Mouse (Mus musculus): ENCODE results near the gene Ak2.
A peak's percentile ranks its signal among the peaks of the same experiment; 100 is the strongest.

The Ak2 gene

DNA sequence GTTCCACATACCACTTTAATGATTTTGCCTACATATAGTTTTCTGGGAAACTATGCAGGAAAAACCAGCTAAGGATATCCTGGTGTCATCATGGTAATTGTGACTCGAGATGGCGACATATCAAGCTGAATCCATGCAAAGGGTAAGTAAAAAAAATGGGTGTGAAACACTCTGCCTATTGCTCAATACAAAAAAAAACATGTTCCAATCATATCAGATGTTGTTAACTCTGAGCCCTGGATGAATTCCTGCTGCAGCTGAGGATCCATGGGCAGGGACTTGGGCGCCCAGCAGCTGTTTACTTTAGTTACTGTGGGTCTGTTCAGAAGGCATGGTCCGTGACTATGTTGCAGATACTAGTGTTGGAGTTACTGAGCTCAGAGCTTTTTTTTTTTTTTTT is 15.2 kb upstream of the Ak2 start:
- DNase-seq, result no peak

DNA sequence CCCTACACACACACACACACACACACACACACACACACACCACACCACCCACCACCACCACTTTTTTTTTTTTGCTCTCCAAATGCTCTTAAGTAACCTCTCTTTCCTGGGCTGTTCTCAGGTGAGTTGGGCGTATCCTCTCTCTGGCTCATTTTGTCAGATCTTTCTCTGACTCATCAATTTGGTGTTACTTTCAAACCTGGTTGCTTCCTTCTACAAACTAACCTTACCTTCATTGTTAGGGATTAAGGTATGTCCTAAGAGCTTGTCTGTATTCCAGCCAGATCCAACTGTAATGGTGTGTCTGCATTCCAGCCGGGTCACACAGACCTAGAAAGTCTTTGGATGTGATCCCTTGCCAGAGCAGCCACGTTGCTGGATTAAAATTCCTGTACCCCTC is 14.5 kb upstream of the Ak2 start:
- DNase-seq, result no peak

DNA sequence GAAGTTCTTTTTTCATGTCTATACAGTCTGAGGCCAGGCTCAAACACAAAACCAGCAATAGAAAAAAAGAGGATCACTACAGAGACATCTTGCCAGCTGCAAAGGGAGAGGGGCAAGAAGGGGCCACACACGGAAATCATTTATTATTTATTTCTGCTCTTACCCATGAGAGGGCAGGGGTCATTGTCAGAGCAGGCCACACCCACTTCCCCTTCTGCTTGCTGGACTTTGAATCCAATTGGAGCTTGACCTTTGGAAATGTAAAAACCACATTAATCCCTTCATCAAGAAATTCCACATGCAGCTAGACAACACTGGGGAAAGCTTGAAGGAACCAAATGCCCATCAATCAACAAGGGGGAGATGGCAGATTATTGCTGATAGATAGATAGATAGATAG is 13.1 kb upstream of the Ak2 start:
- DNase-seq, result peak; percentile 91

DNA sequence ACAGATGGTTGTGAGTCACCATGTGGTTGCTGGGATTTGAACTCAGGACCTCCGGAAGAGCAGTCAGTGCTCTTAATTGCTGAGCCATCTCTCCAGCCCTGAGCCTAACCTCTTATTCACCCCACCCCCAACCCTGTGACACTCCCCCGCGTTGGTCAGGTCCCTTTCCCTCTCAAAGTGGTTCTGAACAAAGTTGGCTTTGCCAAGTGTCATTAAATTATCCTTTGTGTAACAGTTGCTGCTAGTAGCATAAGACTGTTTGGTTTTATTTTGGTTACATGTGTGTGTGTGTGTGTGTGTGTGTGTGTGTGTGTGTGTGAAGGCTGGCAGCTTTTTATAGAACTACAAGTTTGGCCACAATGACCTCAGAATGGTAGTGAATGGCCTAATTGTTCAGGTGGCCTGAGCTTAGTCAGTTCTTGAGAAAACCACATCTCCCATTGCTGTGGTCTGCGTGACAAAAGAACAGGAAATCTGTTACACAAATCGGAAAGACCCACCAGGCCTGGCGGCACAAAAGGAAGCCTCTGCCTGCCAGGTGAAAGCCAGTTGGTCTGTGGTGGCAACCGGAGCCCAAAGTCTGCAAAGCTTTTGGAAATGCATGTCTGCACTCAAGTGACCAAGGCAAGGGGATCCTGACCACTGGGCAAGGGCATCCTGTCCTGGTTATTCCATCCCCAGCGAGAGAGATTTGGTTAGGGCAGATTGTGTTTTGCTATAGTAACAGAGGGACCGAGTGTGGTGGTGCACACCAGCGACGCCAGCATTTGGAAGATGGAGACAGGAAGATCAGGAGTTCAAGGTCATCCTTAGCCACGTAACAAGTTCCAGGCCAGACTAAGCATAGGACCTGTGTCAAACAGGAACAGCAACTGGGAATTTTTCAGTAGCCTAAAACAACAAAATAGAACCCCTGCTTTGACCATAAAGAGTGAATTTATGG is 10.6 kb upstream of the Ak2 start:
- DNase-seq, result no peak

DNA sequence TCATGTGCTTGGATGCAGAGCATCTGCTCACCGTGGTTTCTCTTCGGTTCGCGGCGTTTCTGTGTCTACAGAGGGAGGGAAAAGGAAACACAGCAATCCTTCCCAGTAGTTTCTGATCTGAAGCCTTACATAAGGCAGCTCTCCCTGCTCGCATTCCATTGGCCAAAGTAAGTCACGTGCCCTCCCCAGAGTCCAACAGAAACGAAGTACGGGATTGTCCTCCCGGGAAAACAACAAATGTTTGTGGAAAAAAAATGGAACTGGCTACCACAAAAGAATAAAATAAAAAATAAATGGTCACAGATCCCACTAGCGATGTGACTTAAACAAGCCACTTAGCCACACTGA is 10.0 kb upstream of the Ak2 start:
- DNase-seq, result peak; percentile 66

DNA sequence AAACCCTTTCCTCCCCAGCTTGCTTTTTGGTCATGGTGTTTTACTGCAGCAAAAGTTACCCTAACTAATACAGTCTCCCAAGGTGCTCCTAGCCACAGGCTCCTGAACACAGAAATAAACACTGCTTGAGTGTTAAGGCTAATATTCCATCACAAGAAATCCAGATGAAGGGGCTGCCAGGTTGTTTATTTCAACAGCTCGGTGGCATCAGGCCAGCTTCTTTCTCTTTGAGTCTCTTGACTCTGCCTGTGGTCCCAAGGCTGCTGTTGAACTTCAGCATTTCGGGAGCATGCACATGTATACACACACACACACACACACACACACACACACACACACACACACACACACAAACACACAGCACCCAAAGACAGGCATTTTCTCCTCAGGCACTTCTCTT is 8.6 kb upstream of the Ak2 start:
- peak; percentile 67 for DNase-seq

DNA sequence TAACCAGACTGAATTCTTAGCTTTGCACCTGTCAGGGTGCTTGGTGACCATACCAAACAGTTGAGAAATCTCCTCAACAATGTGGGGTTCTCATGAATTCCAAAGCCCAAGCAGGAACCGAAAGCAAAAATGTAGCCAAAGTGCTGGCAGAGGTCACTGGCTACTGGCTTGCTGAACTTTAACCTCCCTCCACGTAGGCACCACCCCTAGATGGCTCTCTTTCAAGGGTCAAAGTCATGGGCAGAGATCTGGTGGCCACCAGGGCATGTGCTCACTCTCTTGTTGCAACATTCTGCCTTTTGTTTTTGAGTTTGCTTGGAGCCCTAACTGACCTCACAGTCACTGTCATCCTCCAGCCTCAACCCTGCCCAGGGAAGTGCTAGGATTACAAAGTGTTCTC is 8.1 kb upstream of the Ak2 start:
- peak; percentile 92 for DNase-seq

DNA sequence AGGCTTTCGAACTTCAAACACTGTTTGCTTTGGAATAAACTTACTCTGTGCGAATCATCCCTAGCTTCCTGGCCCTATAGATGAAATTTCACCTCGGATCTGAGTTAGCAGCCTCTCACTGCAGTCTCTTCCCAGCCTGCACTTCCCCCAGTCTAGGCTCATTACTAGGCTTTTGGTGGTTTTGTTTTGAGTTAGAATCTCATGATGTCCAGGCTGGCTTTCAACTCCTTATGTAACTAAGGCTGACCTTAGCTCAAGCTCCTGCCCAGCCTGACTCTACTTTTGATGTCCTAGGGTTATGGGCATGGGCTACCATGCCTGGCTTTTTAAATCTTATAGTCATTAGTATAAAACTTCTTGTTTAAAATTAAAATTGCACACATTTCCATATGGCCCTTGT is 7.2 kb upstream of the Ak2 start:
- peak; percentile 84 for DNase-seq

DNA sequence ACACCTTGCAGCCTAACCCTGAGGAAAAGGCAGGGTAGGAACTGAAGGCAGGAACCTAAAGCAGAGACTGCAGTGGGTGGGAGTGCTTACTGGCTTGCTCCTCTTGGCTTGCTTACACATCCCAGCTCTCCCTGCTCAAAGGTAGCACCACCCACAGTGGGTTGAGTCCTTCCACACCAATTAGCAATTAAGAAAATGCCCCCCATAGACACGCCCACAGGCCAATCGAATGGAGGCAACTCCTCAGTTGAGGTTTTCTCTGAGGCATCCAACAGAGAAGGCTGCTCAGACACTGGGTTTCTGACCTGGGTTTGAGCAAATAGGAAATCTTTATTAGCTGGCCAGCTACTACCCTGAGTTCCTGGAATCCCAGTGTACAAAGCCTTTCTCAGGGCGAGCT is 2.8 kb upstream of the Ak2 start:
- DNase-seq, result peak; percentile 84

DNA sequence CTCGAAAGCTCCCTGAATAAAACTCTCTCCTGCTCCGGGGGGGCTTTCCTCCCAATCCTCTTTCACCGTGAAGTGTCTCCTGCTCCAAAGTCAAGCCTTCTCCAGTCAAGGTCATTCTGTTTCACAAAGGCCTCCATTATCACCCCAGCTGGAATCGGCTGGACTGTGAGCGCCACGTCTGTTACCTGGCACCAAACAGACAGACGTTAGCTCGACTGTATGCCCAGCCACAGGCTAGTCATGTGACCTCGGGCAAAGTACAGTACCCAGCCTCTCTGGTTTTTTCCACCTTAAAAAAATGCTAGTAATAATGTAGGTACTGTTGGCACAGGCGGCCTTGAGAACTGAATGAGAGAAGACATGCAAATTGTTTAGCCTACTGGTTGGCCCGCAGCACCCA is 2.1 kb upstream of the Ak2 start:
- peak; percentile 90 for DNase-seq

DNA sequence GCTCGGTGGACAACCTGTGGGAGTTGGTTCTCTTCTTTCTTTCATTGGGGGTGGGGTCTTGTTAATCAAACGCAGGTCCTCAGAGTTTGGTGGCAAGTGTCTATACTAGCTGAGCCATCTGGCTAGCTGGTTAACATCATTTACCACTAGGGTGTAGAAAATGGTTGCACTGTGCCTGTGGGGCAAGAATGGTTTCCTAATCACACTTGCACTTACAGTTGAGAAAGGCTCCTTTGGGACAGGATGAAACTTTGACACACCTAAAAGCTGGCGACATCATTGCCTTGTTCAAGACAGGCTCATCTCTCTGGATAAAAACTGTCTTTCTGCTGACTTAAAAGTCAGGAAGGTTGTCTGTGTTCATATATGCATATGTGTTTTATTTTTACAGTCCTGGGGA is 418 bp downstream of the Ak2 start:
- DNase-seq, result no peak

DNA sequence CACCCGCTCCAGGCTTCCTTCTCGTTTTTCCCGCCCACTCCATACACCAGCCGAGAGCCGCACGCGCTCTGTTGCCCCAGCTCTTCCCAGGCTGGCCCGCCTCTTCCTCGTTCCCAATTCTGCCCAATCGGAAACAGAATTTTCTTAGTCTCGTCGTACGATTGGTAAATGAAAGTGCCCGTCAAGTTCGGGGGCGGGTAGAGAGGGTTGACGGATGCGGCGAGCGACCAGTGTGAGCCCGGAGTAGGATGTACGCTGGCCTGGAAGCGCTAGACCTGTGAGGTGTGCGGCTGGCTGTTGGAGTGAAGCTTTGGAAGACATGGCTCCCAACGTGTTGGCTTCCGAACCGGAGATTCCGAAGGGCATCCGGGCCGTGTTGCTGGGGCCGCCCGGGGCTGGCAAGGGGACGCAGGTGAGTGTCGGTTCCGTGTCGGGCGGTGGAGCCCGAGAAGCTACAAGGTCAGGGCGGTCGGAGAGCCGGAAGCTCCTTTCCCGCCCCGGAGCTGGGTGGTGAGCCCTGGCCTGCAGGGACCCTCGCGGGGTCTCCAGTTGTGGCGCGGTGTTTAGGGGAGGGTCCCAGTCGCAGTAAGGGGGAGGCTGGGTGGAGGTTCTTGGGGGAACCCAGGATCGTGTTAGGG is 1.4 kb downstream of the Ak2 start:
- peak; percentile 98 for DNase-seq

DNA sequence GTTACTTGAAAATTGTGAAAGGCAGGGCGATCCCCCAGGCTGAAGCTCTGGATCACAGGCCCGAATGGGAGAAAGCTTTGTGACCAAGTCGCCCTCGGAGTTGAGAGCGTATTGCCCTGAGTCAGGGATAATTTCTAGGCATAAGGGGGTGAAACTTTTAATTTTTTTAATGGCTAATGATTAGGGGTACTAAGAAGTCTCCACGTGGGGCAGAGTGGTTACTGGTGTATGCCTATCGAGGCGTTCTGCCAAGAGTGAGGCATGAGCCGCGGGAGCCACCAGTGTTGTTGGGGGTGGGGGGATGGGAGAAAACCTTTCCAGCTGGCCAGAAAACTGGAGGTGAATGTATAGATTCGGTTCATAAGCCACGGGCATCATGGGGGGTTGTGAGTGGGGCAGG is 1.9 kb downstream of the Ak2 start:
- no peak for DNase-seq

DNA sequence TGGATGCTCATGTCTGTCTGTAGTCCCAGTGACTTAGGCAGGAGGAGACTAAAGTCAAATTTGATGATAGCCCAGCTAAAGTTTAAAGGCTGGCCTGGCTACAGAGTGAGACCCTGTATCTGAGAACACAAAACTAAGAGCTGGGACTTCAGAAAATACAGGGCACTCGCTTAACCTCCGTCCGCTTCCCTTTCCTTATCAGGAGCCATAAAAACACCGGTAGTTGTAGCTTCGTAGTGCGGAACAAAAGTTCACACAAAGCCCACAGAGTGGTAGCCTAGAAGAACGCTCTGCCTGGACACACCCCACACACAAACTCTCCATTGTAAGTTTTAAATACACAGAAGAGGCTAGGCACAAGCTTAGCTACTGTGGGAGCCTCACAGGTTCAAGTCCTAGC is 3.5 kb downstream of the Ak2 start:
- DNase-seq, result no peak

DNA sequence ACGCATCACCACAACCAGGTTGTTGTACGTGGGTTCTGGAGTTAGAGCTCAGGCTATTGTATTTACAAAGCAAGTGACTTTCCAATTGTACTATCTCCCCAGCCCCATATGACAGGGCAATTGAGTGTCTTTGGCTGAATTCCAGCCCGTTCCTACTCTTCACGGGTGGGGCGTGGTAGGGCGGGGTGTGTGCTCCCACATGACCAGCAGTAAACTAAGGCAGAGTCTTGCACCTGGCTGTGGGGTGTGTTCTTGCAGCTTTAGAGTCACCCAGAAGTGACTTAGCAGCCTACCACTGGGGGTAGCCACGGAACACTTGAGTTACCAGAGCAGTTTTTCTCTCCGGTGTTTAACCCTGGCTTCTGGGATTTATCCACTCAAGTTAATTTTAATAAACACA is 5.5 kb downstream of the Ak2 start:
- DNase-seq, result no peak

DNA sequence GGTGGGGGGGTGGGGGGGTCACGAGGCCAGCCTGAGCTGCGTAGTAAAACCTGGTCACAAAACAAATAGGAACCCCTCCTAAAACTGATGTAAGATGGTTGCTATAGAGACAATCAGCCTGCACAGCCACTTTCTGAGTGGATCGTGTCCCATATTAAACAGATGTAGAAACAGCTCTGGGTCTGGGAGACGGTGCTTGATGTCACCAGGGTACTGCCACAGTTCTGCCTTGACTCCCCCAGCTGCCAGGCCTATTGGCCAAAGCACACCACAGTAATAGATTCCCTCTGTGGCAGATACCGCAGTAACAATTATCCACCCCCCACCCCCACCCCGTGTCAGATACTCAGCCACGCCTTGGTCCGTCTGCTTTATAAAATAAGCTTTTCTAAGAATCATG is 6.6 kb downstream of the Ak2 start:
- no peak for DNase-seq

DNA sequence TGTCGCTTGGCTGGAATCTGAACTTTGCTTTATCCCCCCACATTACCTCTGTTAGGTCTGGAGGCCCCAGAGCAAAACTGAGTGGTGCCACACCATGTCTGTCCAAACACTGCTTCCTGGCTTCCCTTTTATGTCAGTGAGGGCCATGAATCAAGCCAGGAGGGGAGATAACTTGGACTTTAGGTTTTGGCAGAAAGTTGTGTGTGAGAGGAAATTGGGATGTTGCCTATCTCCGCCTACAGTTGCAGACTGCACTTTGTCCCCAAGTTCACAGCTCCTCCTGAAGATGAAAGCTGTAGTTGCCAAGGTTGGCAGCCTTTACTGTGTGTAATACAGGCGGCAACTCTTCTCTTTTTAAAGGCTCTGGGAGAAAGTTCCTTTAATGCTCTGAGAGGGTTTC is 9.0 kb downstream of the Ak2 start:
- peak; percentile 93 for DNase-seq

DNA sequence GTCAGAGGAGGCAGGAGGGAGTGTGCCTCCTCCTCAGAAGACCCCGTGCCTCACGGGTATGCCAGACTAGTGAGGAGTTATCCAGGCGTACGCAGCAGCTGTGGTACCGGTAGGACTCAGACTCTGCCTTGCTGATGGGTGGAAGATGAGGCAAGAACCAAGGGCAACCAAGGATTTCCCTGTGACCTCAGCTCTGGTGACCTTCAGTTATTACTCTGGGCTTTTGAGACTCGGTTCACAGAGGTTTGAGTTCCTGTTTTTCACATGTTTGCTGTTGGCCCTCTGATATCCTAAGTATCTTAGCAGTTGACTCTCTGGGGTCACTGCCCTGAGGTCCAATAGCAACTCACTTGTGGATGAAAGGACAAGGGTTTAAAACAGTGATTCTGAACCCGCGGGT is 12.0 kb downstream of the Ak2 start:
- no peak for DNase-seq

DNA sequence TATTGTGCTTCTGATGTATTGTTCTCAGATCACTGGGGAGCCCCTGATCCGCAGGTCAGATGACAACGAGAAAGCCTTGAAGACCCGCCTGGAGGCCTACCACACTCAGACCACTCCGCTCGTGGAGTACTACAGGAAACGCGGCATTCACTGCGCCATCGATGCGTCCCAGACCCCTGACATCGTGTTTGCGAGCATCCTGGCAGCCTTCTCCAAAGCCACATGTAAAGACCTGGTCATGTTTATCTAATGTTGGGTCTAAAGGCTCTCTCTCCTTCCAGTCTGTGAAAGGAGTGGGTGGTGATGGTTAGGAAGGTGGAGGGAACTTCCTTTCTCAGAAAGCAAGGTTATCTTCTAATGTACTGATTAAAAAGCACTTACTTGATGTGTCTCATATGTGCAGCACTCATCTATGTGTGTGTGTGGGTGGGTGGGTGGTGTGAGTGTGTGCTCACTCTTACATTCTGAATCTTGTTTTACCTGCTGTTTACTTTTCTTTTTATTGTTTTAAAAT is 16.3 kb downstream of the Ak2 start:
- DNase-seq, result no peak

DNA sequence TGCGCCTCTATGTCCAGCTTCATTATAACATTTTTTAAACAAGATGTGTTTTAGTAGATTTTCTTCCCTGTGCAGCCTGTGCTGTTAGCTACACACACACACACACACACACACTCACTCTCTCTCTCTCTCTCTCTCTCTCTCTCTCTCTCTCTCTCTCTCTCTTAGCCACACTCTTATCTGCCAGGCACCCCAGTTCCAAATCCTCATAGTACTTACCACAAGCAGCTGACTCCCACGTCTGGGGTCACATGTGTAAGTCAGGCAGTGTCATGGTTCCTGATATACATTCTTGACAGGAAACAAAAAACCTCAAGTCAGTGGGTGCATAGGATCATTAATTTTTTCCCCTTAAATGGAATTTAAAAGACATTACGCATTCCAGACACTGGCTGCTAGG is 16.9 kb downstream of the Ak2 start:
- no peak for DNase-seq

DNA sequence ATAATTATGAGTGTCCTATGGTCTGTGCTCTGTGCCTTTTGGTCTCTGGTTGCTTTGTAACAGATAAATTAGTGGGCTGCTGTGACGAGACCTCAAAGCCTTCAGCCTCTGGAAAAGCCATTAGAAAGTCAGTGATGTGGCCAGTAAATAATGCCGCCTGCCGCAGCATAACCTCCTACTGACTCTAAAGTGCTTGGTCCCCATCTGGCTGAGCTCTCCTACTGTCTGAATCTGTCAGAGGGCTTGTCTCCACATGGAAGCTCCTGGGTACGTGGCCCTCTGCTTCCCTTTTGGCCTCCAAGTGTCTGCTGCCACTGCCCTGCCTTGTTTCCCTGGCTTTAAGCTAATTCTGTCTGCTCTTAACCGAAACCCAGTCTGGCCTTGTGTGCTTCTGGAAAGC is 17.8 kb downstream of the Ak2 start:
- no peak for DNase-seq

DNA sequence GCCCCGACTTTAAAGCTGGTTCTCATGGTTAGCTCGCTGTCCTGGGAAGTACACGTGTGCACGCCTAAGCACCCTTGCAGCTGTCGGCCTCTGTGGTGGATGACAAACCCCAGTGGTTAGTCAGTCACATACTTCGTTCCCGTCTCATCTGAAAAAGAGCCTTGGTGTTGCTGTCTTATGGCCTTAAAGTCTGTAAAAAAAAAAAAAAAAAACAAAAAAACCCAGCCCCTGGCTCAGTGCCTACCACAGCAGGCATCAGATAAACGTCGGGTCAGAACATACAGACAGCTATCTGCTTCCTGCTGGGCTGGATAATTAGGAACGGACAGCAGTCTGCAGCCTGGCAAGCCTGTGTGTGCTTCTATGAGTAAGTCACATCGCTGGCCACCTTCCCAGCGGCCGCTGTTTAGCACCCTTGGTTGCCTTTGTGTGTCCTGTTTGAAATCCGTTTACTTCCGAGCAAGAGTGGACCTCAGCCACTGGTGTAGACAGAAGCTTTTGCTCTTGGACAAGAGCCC is 19.9 kb downstream of the Ak2 start:
- DNase-seq, result no peak

DNA sequence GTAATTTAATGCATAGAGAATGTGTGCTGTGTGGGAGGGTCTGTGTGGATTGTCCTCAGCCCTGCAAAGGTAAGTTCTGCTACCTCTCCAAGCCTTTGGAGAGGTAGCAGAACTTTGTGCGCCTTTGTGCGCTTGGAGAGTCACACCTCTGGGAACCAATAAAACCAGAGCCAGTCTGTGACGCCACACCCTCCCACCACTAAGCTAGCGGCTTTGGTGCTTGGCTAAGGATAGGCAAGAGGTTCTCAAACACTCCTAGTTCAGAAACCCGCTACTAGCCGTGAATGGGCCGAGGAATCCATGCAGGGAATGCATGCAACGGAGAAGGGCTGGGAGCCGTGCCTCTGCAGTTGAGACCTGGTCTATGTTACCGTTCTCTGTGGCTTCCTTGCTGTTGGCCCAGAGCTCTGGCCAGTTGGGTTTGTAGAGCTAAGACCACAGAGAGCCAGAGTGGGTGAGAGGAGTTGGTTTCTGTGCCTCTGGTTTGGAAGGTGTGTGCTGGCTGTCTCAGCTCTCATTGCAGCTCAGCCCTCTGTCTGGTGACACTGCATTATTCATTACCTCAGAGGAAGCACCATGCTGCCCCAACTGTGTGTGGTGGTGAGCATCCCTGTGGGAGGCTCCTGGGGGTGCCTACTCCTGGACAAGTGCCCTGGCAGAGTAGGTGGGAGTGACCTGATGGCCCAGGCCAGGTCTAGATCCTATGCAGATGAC is 21.6 kb downstream of the Ak2 start:
- no peak for DNase-seq

DNA sequence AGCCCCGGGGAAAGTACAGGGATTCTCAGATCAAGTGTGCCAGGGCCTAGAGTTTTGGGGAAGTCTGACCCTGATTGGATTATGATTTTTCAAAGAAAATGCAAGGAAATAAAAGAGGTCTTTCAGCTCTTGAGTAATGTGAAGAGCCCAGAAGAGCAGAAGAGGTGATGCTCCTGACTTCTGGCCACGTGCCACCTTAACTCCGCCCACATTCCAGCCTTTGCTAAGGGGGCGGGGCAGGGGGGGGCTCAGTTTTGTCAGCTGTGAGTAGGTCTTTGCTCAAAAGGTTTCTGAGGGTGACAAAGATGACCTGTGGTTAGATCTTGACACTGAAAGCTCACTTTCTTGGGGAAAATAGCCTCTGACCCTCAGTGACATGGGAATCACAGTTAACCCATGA is 24.6 kb downstream of the Ak2 start:
- DNase-seq, result no peak

All from kidney, adult 9 months (tissue).